Mouse (Mus musculus): ENCODE measurements around the gene Slc39a11.

GRCm38 (mm10) chr11:113274037-113274436 is 375.8 kb downstream of the Slc39a11 start:
- no peak for TF ChIP-seq POLR2AphosphoS5 (IDR thresholded peaks at IDR 0.05; ENCODE audit: insufficient replicate concordance, low read depth, low read length)
- TF ChIP-seq CTCF (IDR thresholded peaks at IDR 0.05; ENCODE audit: low read depth, low read length) = no peak
- no peak for TF ChIP-seq GATA1 (IDR thresholded peaks at IDR 0.05; ENCODE audit: borderline replicate concordance, low read length)
- no peak for TF ChIP-seq GATA2 (IDR thresholded peaks at IDR 0.05; ENCODE audit: borderline replicate concordance, low read depth, low read length)
